Mouse (Mus musculus) kidney, postnatal 36 days (tissue): ENCODE measurements around the gene Fam32a.

Source experiments
- DNase-seq, 2 experiments: peaks; one replicate each; pipeline ENCODE4 v3.0.0; 2021 to 2022; ENCODE audit warnings: mixed read lengths in 2 of 2

The Fam32a gene

GRCm38 (mm10) chr8:72219541-72220363, at the start of gene Fam32a:
Gene Fam32a (plus strand): TSS chr8:72219730.
- peak; percentile 91 to 95 for DNase-seq

- peak; percentile 59 to 86 for DNase-seq
These were observed 42.1 kb upstream of the Fam32a start for GRCm38 (mm10) chr8:72177346-72177925.

GRCm38 (mm10) chr8:72183554-72184202, 35.9 kb upstream of the Fam32a start:
- DNase-seq = no peak

GRCm38 (mm10) chr8:72187793-72188331, 31.7 kb upstream of the Fam32a start:
- DNase-seq = no peak

- peak in 1 of 2 experiments; percentile 19 for DNase-seq
These were observed 29.9 kb upstream of the Fam32a start, which contains the start of gene Hsh2d for GRCm38 (mm10) chr8:72189417-72190214. Gene Hsh2d (plus strand): TSS chr8:72189638.

GRCm38 (mm10) chr8:72190215-72190539, 29.4 kb upstream of the Fam32a start:
- DNase-seq = no peak

- no peak for DNase-seq
These were observed 27.5 kb upstream of the Fam32a start for GRCm38 (mm10) chr8:72192065-72192464.

GRCm38 (mm10) chr8:72197997-72198396, 21.5 kb upstream of the Fam32a start:
- DNase-seq = no peak

- DNase-seq = no peak
These were observed 10.9 kb upstream of the Fam32a start for GRCm38 (mm10) chr8:72208582-72208981.

GRCm38 (mm10) chr8:72210222-72210621, 9.3 kb upstream of the Fam32a start:
- DNase-seq = peak; percentile 19 to 45

- DNase-seq = no peak
These were observed 8.8 kb upstream of the Fam32a start for GRCm38 (mm10) chr8:72210710-72211109.

- DNase-seq = no peak
These were observed 7.7 kb upstream of the Fam32a start for GRCm38 (mm10) chr8:72211846-72212245.

GRCm38 (mm10) chr8:72212751-72213150, 6.8 kb upstream of the Fam32a start, which contains the start of gene Cib3:
Gene Cib3 (minus strand): TSS chr8:72212837.
- no peak for DNase-seq

- DNase-seq = no peak
These were observed 6.0 kb upstream of the Fam32a start, which contains the start of gene Gm11034 for GRCm38 (mm10) chr8:72213536-72213935. Gene Gm11034 (minus strand): TSS chr8:72213636.

GRCm38 (mm10) chr8:72215060-72215459, 4.5 kb upstream of the Fam32a start:
- DNase-seq = peak; percentile 63 to 79

- no peak for DNase-seq
These were observed 3.7 kb upstream of the Fam32a start for GRCm38 (mm10) chr8:72215871-72216270.

- DNase-seq = no peak
These were observed 569 bp upstream of the Fam32a start for GRCm38 (mm10) chr8:72218781-72219540.

GRCm38 (mm10) chr8:72220758-72221157, 1.2 kb downstream of the Fam32a start:
- DNase-seq = no peak

GRCm38 (mm10) chr8:72222656-72223055, 3.1 kb downstream of the Fam32a start:
- no peak for DNase-seq

- DNase-seq = peak; percentile 99
These were observed 20.2 kb downstream of the Fam32a start, which contains the start of gene Ap1m1 for GRCm38 (mm10) chr8:72239499-72240402. Gene Ap1m1 (plus strand): TSS chr8:72240018.

GRCm38 (mm10) chr8:72240403-72240763, 20.9 kb downstream of the Fam32a start:
- no peak for DNase-seq
